Mouse (Mus musculus) heart, adult 2 months (tissue): Measurements from ENCODE around the gene Odf3.

Experiments
- CTCF ChIP-seq: fragments of 200-600 bp; IDR thresholded peaks from 2 replicates; pipeline ENCODE4 v1.8.1; 2022; ENCODE audit warnings: antibody characterized with exemption, mild to moderate bottlenecking, moderate library complexity
- EP300 ChIP-seq: fragments of 200-500 bp; IDR thresholded peaks from 2 replicates; pipeline ENCODE4 v1.6.1; 2011; ENCODE audit warnings: low read depth, low read length, control low read depth; ENCODE audit not compliant: insufficient read depth
- POLR2A ChIP-seq: fragments of 200-500 bp; IDR thresholded peaks from 2 replicates; pipeline ENCODE4 v1.6.1; 2011; ENCODE audit warnings: mild to moderate bottlenecking, low read depth, low read length, control low read depth; ENCODE audit not compliant: insufficient read depth

- TF ChIP-seq CTCF (no peak), POLR2A (peak; percentile 87), EP300 (peak; percentile 61; the same call in 1 of the 2 replicates)
These were observed 8.5 kb downstream of the Odf3 start, which contains the start of gene Gm45785 for GRCm38 (mm10) chr7:140855860-140856784.
